Mouse (Mus musculus) olfactory bulb, adult 2 months (tissue): ENCODE measurements around the gene Angptl6.

ENCODE experiments used
- CTCF ChIP-seq: fragments of 200-500 bp; IDR thresholded peaks from 2 replicates; pipeline ENCODE4 v1.5.1; 2012; ENCODE audit warnings: low read depth, mild to moderate bottlenecking, low read length, moderate library complexity; ENCODE audit not compliant: insufficient read depth
- POLR2A ChIP-seq: fragments of 200-500 bp; IDR thresholded peaks from 2 replicates; pipeline ENCODE4 v1.6.1; 2012; ENCODE audit warnings: mild to moderate bottlenecking, low read depth, low read length, moderate library complexity; ENCODE audit not compliant: insufficient read depth

DNA sequence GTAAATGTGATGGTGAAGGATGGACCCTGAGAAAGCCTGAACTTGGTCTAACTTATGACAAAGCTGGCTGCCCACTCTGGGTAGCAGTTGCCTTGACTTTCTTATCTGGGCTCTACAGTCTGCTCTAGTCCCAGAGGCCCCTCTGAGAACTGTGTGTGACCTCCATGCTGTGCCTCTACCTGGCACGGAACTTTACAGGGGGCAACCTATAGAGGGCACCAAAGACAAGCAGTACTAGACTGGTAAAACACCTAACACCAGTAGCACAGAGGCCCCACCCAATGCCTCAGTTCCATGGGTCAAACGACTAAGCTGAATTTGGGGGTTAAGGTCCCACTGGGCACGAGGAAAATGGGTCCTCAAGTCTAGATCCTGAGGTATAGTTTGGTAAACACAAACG lies 36.6 kb upstream of the Angptl6 start:
- no peak for TF ChIP-seq CTCF
- TF ChIP-seq POLR2A, result no peak
